Comparison of ENCODE assay signal across 10 mouse cellular contexts in genomic region chr19:8930771-8931170, GRCm38 (mm10). TPM values are rescaled to one million over a fixed set of nuclear protein-coding genes. Genes with fewer than 3 reads are reported as not detected.
DNase-seq lines count a peak whose midpoint lies in the region; ATAC-seq and TF ChIP-seq lines count a peak whose summit lies in the region.
"Had no signal": no experiment of that assay in that cellular context is flagged by ENCODE, and none has a peak within 500 bp of the region (broad histone marks: within the 10 kb centered on the region; RNA-seq: fewer than 3 reads in every experiment).

No protein-coding gene starts in this region.

- H3K9me3 ChIP-seq in erythroblast, embryonic 14.5 days (ENCODE audit: control insufficient read depth, low read length): no peaks in the 10 kb centered on the region
- H3K9me3 ChIP-seq in kidney, postnatal 0 days (replicated peaks; ENCODE audit: low read length): no peaks in the 10 kb centered on the region
- H3K9me3 ChIP-seq in embryonic facial prominence, embryonic 15.5 days (replicated peaks): no peaks in the 10 kb centered on the region
- H3K9me3 ChIP-seq in liver, embryonic 15.5 days (replicated peaks): no peaks in the 10 kb centered on the region
- H3K9me3 ChIP-seq: forebrain, embryonic 15.5 days had no signal

- H3K9ac ChIP-seq in kidney, postnatal 0 days (ENCODE audit: low read depth, low read length): peak overlapping the region; percentile 86
- 0 out of 2 replicates have a peak overlapping the region, but pooled peaks have one; percentile 68 for H3K9ac ChIP-seq in embryonic facial prominence, embryonic 15.5 days
- peak overlapping the region; percentile 86; the same call in 1 of the 2 replicates for H3K9ac ChIP-seq in liver, embryonic 15.5 days

- H3K4me1 ChIP-seq in erythroblast, embryonic 14.5 days (ENCODE audit: control insufficient read depth): peaks cover 59% of the 10 kb centered on the region
- peaks cover 5% of the 10 kb centered on the region; the same call in 1 of the 2 replicates for H3K4me1 ChIP-seq in kidney, postnatal 0 days (replicated peaks; ENCODE audit: insufficient read depth, low read length)
- H3K4me1 ChIP-seq in kidney, adult 2 months (ENCODE audit: control insufficient read depth, insufficient read depth, low read length): no peaks in the 10 kb centered on the region
- peaks cover 18% of the 10 kb centered on the region for H3K4me1 ChIP-seq in embryonic facial prominence, embryonic 15.5 days
- peaks cover 57% of the 10 kb centered on the region for H3K4me1 ChIP-seq in liver, embryonic 15.5 days (replicated peaks)
- peaks cover 5% of the 10 kb centered on the region; the same call in 1 of the 2 replicates for H3K4me1 ChIP-seq in cerebellum, adult 2 months (ENCODE audit: control insufficient read depth, insufficient read depth, low read length)

- WGBS in kidney, postnatal 0 days: 84% methylated on average over 7 of the region's 7 CpGs
- WGBS in kidney, adult 2 months: 84% methylated on average over 7 of the region's 7 CpGs
- WGBS in embryonic facial prominence, embryonic 15.5 days: 60% methylated on average over 7 of the region's 7 CpGs
- 68% methylated on average over 7 of the region's 7 CpGs for WGBS in liver, embryonic 15.5 days (ENCODE audit: insufficient replicate concordance)
- 85% methylated on average over 7 of the region's 7 CpGs for WGBS in cerebellum, adult 2 months

- peak overlapping the region; percentile 84 for H3K4me3 ChIP-seq in erythroblast, embryonic 14.5 days (replicated peaks)
- H3K4me3 ChIP-seq in kidney, postnatal 0 days (replicated peaks; ENCODE audit: low read depth, low read length): peak overlapping the region; percentile 89
- no peak overlapping the region for H3K4me3 ChIP-seq in kidney, adult 2 months (ENCODE audit: insufficient read depth, low read depth, low read length)
- peak overlapping the region; percentile 84 for H3K4me3 ChIP-seq in embryonic facial prominence, embryonic 15.5 days (replicated peaks)
- H3K4me3 ChIP-seq in liver, embryonic 15.5 days (replicated peaks): peak overlapping the region; percentile 89
- no peak overlapping the region for H3K4me3 ChIP-seq in cerebellum, adult 2 months (replicated peaks; ENCODE audit: insufficient read depth, low read depth, low read length)

- H3K36me3 ChIP-seq in erythroblast, embryonic 14.5 days (ENCODE audit: control insufficient read depth): peaks cover 70% of the 10 kb centered on the region
- H3K36me3 ChIP-seq in kidney, postnatal 0 days (ENCODE audit: insufficient read depth, low read length): peaks cover 25% of the 10 kb centered on the region
- no peaks in the 10 kb centered on the region; the same call in none of the 2 replicates for H3K36me3 ChIP-seq in kidney, adult 2 months (ENCODE audit: control insufficient read depth, insufficient read depth, low read length)
- H3K36me3 ChIP-seq in embryonic facial prominence, embryonic 15.5 days: peaks cover 55% of the 10 kb centered on the region
- H3K36me3 ChIP-seq in liver, embryonic 15.5 days (replicated peaks): peaks cover 58% of the 10 kb centered on the region

- no peak for DNase-seq in kidney, postnatal 0 days (ENCODE audit: low spot score)
- DNase-seq in kidney, adult 2 months: no peak
- DNase-seq in cerebellum, adult 2 months: no peak
- DNase-seq in cerebellum, postnatal 36 days: no peak
- DNase-seq: thymus, postnatal 36 days had no signal

- H3K27me3 ChIP-seq in erythroblast, embryonic 14.5 days (ENCODE audit: control insufficient read depth): no peaks in the 10 kb centered on the region
- H3K27me3 ChIP-seq in kidney, postnatal 0 days (ENCODE audit: insufficient read depth, low read length): no peaks in the 10 kb centered on the region
- no peaks in the 10 kb centered on the region for H3K27me3 ChIP-seq in kidney, adult 2 months (replicated peaks; ENCODE audit: control insufficient read depth, insufficient read depth, low read length)
- no peaks in the 10 kb centered on the region for H3K27me3 ChIP-seq in embryonic facial prominence, embryonic 15.5 days
- H3K27me3 ChIP-seq in liver, embryonic 15.5 days: no peaks in the 10 kb centered on the region
- H3K27me3 ChIP-seq in cerebellum, adult 2 months (ENCODE audit: control insufficient read depth, insufficient read depth, low read length): no peaks in the 10 kb centered on the region
- H3K27me3 ChIP-seq: forebrain, embryonic 15.5 days had no signal

- H3K4me2 ChIP-seq in kidney, postnatal 0 days (ENCODE audit: low read length): peak overlapping the region; percentile 84
- H3K4me2 ChIP-seq in embryonic facial prominence, embryonic 15.5 days (replicated peaks): peak overlapping the region; percentile 73
- peak overlapping the region; percentile 99 for H3K4me2 ChIP-seq in liver, embryonic 15.5 days

- H3K27ac ChIP-seq in kidney, postnatal 0 days: no peak overlapping the region
- H3K27ac ChIP-seq in kidney, adult 2 months (ENCODE audit: insufficient read depth, low read depth, low read length): no peak overlapping the region
- H3K27ac ChIP-seq in embryonic facial prominence, embryonic 15.5 days (replicated peaks): no peak overlapping the region
- peak overlapping the region; percentile 92; the same call in 1 of the 2 replicates for H3K27ac ChIP-seq in liver, embryonic 15.5 days (replicated peaks)
- no peak overlapping the region for H3K27ac ChIP-seq in cerebellum, adult 2 months (ENCODE audit: insufficient read depth, low read length)
- H3K27ac ChIP-seq: forebrain, embryonic 15.5 days had no signal

- TF ChIP-seq POLR2A in kidney, adult 2 months (IDR thresholded peaks at IDR 0.05; ENCODE audit: low read depth, low read length): no peak
- no peak for TF ChIP-seq POLR2A in cerebellum, adult 2 months (IDR thresholded peaks at IDR 0.05; ENCODE audit: borderline replicate concordance, insufficient read depth, low read length)

- ATAC-seq in erythroblast, adult 5-6 weeks (replicated peaks; ENCODE audit: low FRiP score, poor library complexity, severe bottlenecking): no peak
- ATAC-seq in kidney, postnatal 0 days (replicated peaks; ENCODE audit: low FRiP score, low read depth): no peak
- no peak for ATAC-seq in embryonic facial prominence, embryonic 15.5 days (ENCODE audit: insufficient number of reproducible peaks, low FRiP score, low TSS enrichment, low read depth)
- ATAC-seq in liver, embryonic 15.5 days (ENCODE audit: insufficient read depth): no peak

- TF ChIP-seq CTCF in kidney, postnatal 0 days (IDR thresholded peaks at IDR 0.05; ENCODE audit: low read depth): no peak
- no peak for TF ChIP-seq CTCF in kidney, adult 2 months (conservative IDR thresholded peaks at IDR 0.05; ENCODE audit: insufficient read depth, insufficient read length, low read depth, low read length)
- no peak for TF ChIP-seq CTCF in cerebellum, adult 2 months (IDR thresholded peaks at IDR 0.05; ENCODE audit: borderline replicate concordance, insufficient read depth, low read depth, low read length)

RNA-seq across cellular contexts. Expression of gene Eml3, which starts 1.4 kb away (rescaled TPM):
- polyA plus RNA-seq in erythroblast, embryonic 14.5 days (2012): 1.3 and 1.4 TPM in 2 replicates
- 1.7 and 4.8 TPM in 2 replicates for total RNA-seq in erythroblast, adult 5-6 weeks (2015; ENCODE audit: low replicate concordance)
- 6.3 and 8.3 TPM in 2 replicates for total RNA-seq in erythroblast, adult 5-6 weeks (2017; ENCODE audit: low replicate concordance)
- polyA plus RNA-seq in kidney, postnatal 0 days (2015; fragmentation: Nextera tagmentation; extraction: Ambion mirVana): 25.5 and 26.2 TPM in 2 replicates
- 35.1 and 35.7 TPM in 2 replicates for polyA plus RNA-seq in kidney, adult 2 months (2012; rRNA removed)
- polyA plus RNA-seq in embryonic facial prominence, embryonic 15.5 days (2015; fragmentation: Nextera tagmentation; extraction: Ambion mirVana): 41.3 and 43.1 TPM in 2 replicates
- polyA plus RNA-seq in liver, embryonic 15.5 days (2015; fragmentation: Nextera tagmentation; extraction: Ambion mirVana): 13.1 and 14.6 TPM in 2 replicates
- 40.2 and 45.0 TPM in 2 replicates for polyA plus RNA-seq in cerebellum, adult 2 months (2012; rRNA removed)

RNA-seq across cellular contexts. Expression of gene Rom1, which starts 1.6 kb away (rescaled TPM):
- polyA plus RNA-seq in erythroblast, embryonic 14.5 days (2012): 0.42 and 0.57 TPM in 2 replicates
- 1.2 TPM in 1 of 2 replicates, not detected in the other for total RNA-seq in erythroblast, adult 5-6 weeks (2015; ENCODE audit: low replicate concordance)
- 1.7 and 3.0 TPM in 2 replicates for total RNA-seq in erythroblast, adult 5-6 weeks (2017; ENCODE audit: low replicate concordance)
- 5.7 and 6.0 TPM in 2 replicates for polyA plus RNA-seq in kidney, postnatal 0 days (2015; fragmentation: Nextera tagmentation; extraction: Ambion mirVana)
- 12.0 and 13.9 TPM in 2 replicates for polyA plus RNA-seq in kidney, adult 2 months (2012; rRNA removed)
- 4.2 and 4.5 TPM in 2 replicates for polyA plus RNA-seq in embryonic facial prominence, embryonic 15.5 days (2015; fragmentation: Nextera tagmentation; extraction: Ambion mirVana)
- 2.8 TPM in 2 replicates for polyA plus RNA-seq in liver, embryonic 15.5 days (2015; fragmentation: Nextera tagmentation; extraction: Ambion mirVana)
- polyA plus RNA-seq in cerebellum, adult 2 months (2012; rRNA removed): 24.1 and 24.2 TPM in 2 replicates

RNA-seq across cellular contexts. Expression of gene B3gat3, which starts 10.6 kb away (rescaled TPM):
- polyA plus RNA-seq in erythroblast, embryonic 14.5 days (2012): 15.8 and 16.4 TPM in 2 replicates
- 12.5 and 14.2 TPM in 2 replicates for total RNA-seq in erythroblast, adult 5-6 weeks (2015; ENCODE audit: low replicate concordance)
- 11.1 and 12.4 TPM in 2 replicates for total RNA-seq in erythroblast, adult 5-6 weeks (2017; ENCODE audit: low replicate concordance)
- polyA plus RNA-seq in kidney, postnatal 0 days (2015; fragmentation: Nextera tagmentation; extraction: Ambion mirVana): 44.0 and 45.1 TPM in 2 replicates
- 105 and 125 TPM in 2 replicates for polyA plus RNA-seq in kidney, adult 2 months (2012; rRNA removed)
- 51.5 and 53.3 TPM in 2 replicates for polyA plus RNA-seq in embryonic facial prominence, embryonic 15.5 days (2015; fragmentation: Nextera tagmentation; extraction: Ambion mirVana)
- polyA plus RNA-seq in liver, embryonic 15.5 days (2015; fragmentation: Nextera tagmentation; extraction: Ambion mirVana): 20.6 and 25.8 TPM in 2 replicates
- polyA plus RNA-seq in cerebellum, adult 2 months (2012; rRNA removed): 224 and 238 TPM in 2 replicates

RNA-seq across cellular contexts. Expression of gene Mta2, which starts 10.9 kb away (rescaled TPM):
- 2.2 and 3.4 TPM in 2 replicates for polyA plus RNA-seq in erythroblast, embryonic 14.5 days (2012)
- 16.9 and 22.8 TPM in 2 replicates for total RNA-seq in erythroblast, adult 5-6 weeks (2015; ENCODE audit: low replicate concordance)
- total RNA-seq in erythroblast, adult 5-6 weeks (2017; ENCODE audit: low replicate concordance): 39.5 and 54.4 TPM in 2 replicates
- 103 and 116 TPM in 2 replicates for polyA plus RNA-seq in kidney, postnatal 0 days (2015; fragmentation: Nextera tagmentation; extraction: Ambion mirVana)
- polyA plus RNA-seq in kidney, adult 2 months (2012; rRNA removed): 16.9 and 19.8 TPM in 2 replicates
- 155 and 156 TPM in 2 replicates for polyA plus RNA-seq in embryonic facial prominence, embryonic 15.5 days (2015; fragmentation: Nextera tagmentation; extraction: Ambion mirVana)
- 79.0 and 85.9 TPM in 2 replicates for polyA plus RNA-seq in liver, embryonic 15.5 days (2015; fragmentation: Nextera tagmentation; extraction: Ambion mirVana)
- polyA plus RNA-seq in cerebellum, adult 2 months (2012; rRNA removed): 30.9 and 33.9 TPM in 2 replicates

RNA-seq across cellular contexts. Expression of gene Tut1, which starts 22.9 kb away (rescaled TPM):
- polyA plus RNA-seq in erythroblast, embryonic 14.5 days (2012): 1.6 TPM in 2 replicates
- 1.0 and 2.7 TPM in 2 replicates for total RNA-seq in erythroblast, adult 5-6 weeks (2015; ENCODE audit: low replicate concordance)
- 2.3 and 6.8 TPM in 2 replicates for total RNA-seq in erythroblast, adult 5-6 weeks (2017; ENCODE audit: low replicate concordance)
- 19.9 and 22.3 TPM in 2 replicates for polyA plus RNA-seq in kidney, postnatal 0 days (2015; fragmentation: Nextera tagmentation; extraction: Ambion mirVana)
- 14.1 and 14.3 TPM in 2 replicates for polyA plus RNA-seq in kidney, adult 2 months (2012; rRNA removed)
- 31.0 and 32.8 TPM in 2 replicates for polyA plus RNA-seq in embryonic facial prominence, embryonic 15.5 days (2015; fragmentation: Nextera tagmentation; extraction: Ambion mirVana)
- 13.7 and 14.6 TPM in 2 replicates for polyA plus RNA-seq in liver, embryonic 15.5 days (2015; fragmentation: Nextera tagmentation; extraction: Ambion mirVana)
- 20.5 and 20.8 TPM in 2 replicates for polyA plus RNA-seq in cerebellum, adult 2 months (2012; rRNA removed)

Comparison
In these comparisons a context has a peak if more than half of its experiments do, and no peak if none do; other contexts are left out.
1. H3K4me3 ChIP-seq: peak in erythroblast, embryonic 14.5 days (single experiment), kidney, postnatal 0 days (single experiment), embryonic facial prominence, embryonic 15.5 days (single experiment) and liver, embryonic 15.5 days (single experiment); none in kidney, adult 2 months (single experiment) and cerebellum, adult 2 months (single experiment).
2. Peak in every context shown above with its lines, with median percentiles within 50 percentile points of each other: H3K4me2 ChIP-seq and H3K9ac ChIP-seq.